ENCODE assay signal across 7 mouse cellular contexts in the genomic region with DNA sequence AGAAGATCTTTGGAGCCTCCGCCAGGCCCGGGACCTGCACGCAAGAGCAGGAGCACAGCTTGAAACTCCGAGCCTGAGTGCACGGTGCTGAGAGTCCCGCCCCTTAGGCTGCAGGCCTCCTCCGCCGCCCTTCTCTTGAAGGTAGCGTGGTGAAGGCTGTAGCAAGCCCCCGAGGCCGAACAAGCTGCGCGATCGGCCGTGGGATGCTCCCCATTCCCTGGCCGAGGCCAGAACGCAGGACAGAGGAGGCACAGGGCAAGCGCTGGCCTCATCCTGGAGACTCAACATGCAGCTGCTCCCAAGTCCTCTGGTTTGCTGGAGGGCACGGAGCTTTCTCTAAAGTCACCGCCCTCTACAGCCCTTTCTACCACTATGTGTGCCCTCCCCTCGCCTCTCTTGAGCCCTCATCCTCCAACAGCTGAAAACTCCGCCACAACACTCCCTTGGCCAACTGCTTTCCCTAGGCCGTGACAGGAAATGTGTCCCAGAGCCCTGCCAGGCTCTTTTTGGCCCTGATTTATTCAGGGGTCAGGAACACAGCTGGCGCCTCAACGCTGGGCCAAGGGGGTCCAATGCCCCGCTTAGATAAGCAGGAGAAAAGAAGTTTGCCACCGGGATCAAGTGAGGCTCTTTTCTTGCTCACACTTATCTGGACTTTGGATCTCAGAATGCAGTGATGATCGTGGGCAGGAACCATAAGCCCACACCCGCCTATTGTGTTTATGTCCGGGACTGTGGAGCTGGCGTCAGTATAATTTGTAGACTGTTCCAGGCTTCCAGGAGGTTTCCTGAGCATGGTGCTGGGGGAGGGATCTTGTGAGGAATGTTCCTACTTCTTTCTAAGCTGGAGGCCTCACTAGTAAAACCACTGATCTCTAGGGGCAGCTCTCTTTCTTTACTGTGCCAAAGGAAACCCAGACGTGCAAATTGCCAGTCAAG. TPM values are rescaled to one million over a fixed set of nuclear protein-coding genes. Genes with fewer than 3 reads are reported as not detected.
DNase-seq lines count a peak whose midpoint lies in the region; ATAC-seq and TF ChIP-seq lines count a peak whose summit lies in the region.

Clec14a (minus strand) TSS at position 728 of the 939 bp plus-strand sequence.

- TF ChIP-seq POLR2A in testis, adult 2 months (IDR thresholded peaks at IDR 0.05; ENCODE audit: control insufficient read depth, low read depth, low read length): no peak

- no peaks in the 10 kb centered on the region for H3K9me3 ChIP-seq in forebrain, postnatal 0 days (ENCODE audit: low read length)
- no peaks in the 10 kb centered on the region for H3K9me3 ChIP-seq in hindbrain, embryonic 10.5 days
- H3K9me3 ChIP-seq in limb, embryonic 11.5 days (ENCODE audit: control insufficient read depth, low read length): no peaks in the 10 kb centered on the region
- no peaks in the 10 kb centered on the region for H3K9me3 ChIP-seq in midbrain, embryonic 11.5 days (ENCODE audit: control insufficient read depth, low read length)

- H3K27ac ChIP-seq in forebrain, postnatal 0 days (ENCODE audit: low read depth, low read length): peak within 1 kb of the TSS; percentile 31; the same call in 1 of the 2 replicates
- peak within 1 kb of the TSS; percentile 86 for H3K27ac ChIP-seq in hindbrain, embryonic 10.5 days
- H3K27ac ChIP-seq in limb, embryonic 11.5 days (replicated peaks; ENCODE audit: low read depth, low read length): peak within 1 kb of the TSS; percentile 82
- no peak within 1 kb of the TSS; the same call in 1 of the 2 replicates for H3K27ac ChIP-seq in midbrain, embryonic 11.5 days (ENCODE audit: low read depth, low read length)
- no peak within 1 kb of the TSS for H3K27ac ChIP-seq in testis, adult 2 months (ENCODE audit: control insufficient read depth, insufficient read depth, low read depth, low read length)

- H3K4me1 ChIP-seq in forebrain, postnatal 0 days (ENCODE audit: insufficient read depth): peaks cover 9% of the 10 kb centered on the region; the same call in 1 of the 2 replicates
- peaks cover 16% of the 10 kb centered on the region for H3K4me1 ChIP-seq in hindbrain, embryonic 10.5 days (replicated peaks)
- peaks cover 6% of the 10 kb centered on the region; the same call in 1 of the 2 replicates for H3K4me1 ChIP-seq in limb, embryonic 11.5 days (ENCODE audit: control insufficient read depth, insufficient read depth, low read length)
- peaks cover 7% of the 10 kb centered on the region for H3K4me1 ChIP-seq in midbrain, embryonic 11.5 days (ENCODE audit: control insufficient read depth, insufficient read depth, low read length)
- H3K4me1 ChIP-seq in testis, adult 2 months (ENCODE audit: control insufficient read depth, insufficient read depth, low read length): peaks cover 2% of the 10 kb centered on the region

- H3K9ac ChIP-seq in forebrain, postnatal 0 days: peak within 1 kb of the TSS; percentile 35
- peak within 1 kb of the TSS; percentile 74 for H3K9ac ChIP-seq in limb, embryonic 11.5 days (ENCODE audit: low read length)
- H3K9ac ChIP-seq in midbrain, embryonic 11.5 days (ENCODE audit: low read length): peak within 1 kb of the TSS; percentile 53

- H3K4me3 ChIP-seq in forebrain, postnatal 0 days (ENCODE audit: low read depth, low read length): peak within 1 kb of the TSS; percentile 36
- peak within 1 kb of the TSS; percentile 58 for H3K4me3 ChIP-seq in hindbrain, embryonic 10.5 days
- H3K4me3 ChIP-seq in limb, embryonic 11.5 days (ENCODE audit: low read depth, low read length): peak within 1 kb of the TSS; percentile 21
- peak within 1 kb of the TSS; percentile 36 for H3K4me3 ChIP-seq in midbrain, embryonic 11.5 days (ENCODE audit: low read depth, low read length)
- H3K4me3 ChIP-seq in testis, adult 2 months (ENCODE audit: control insufficient read depth, low read depth, low read length): peak within 1 kb of the TSS; percentile 8

- ATAC-seq in forebrain, postnatal 0 days: peak; percentile 89
- ATAC-seq in limb, embryonic 11.5 days (ENCODE audit: insufficient number of reproducible peaks, low FRiP score, low TSS enrichment, low read depth): peak; percentile 85
- ATAC-seq in midbrain, embryonic 11.5 days (ENCODE audit: low FRiP score): peak; percentile 87

- H3K36me3 ChIP-seq in forebrain, postnatal 0 days (ENCODE audit: insufficient read depth): no peaks in the 10 kb centered on the region
- H3K36me3 ChIP-seq in hindbrain, embryonic 10.5 days: no peaks in the 10 kb centered on the region
- no peaks in the 10 kb centered on the region for H3K36me3 ChIP-seq in limb, embryonic 11.5 days (ENCODE audit: control insufficient read depth, insufficient read depth, low read length)
- H3K36me3 ChIP-seq in midbrain, embryonic 11.5 days (ENCODE audit: control insufficient read depth, insufficient read depth, low read length): no peaks in the 10 kb centered on the region
- H3K36me3 ChIP-seq in testis, adult 2 months (ENCODE audit: control insufficient read depth, insufficient read depth, low read length): no peaks in the 10 kb centered on the region

- H3K4me2 ChIP-seq in forebrain, postnatal 0 days (ENCODE audit: low read depth): peak within 1 kb of the TSS; percentile 61
- H3K4me2 ChIP-seq in limb, embryonic 11.5 days (ENCODE audit: low read depth, severe bottlenecking): peak within 1 kb of the TSS; percentile 66
- peak within 1 kb of the TSS; percentile 65 for H3K4me2 ChIP-seq in midbrain, embryonic 11.5 days

- WGBS in forebrain, postnatal 0 days: 12% methylated on average over 32 of the region's 32 CpGs
- WGBS in hindbrain, embryonic 10.5 days: 7% methylated on average over 32 of the region's 32 CpGs
- WGBS in limb, embryonic 11.5 days: 2% methylated on average over 32 of the region's 32 CpGs
- WGBS in midbrain, embryonic 11.5 days: 7% methylated on average over 32 of the region's 32 CpGs

- no peaks in the 10 kb centered on the region for H3K27me3 ChIP-seq in forebrain, postnatal 0 days (ENCODE audit: insufficient read depth, low read length)
- peaks cover 13% of the 10 kb centered on the region for H3K27me3 ChIP-seq in hindbrain, embryonic 10.5 days (ENCODE audit: insufficient read depth, poor library complexity, severe bottlenecking)
- no peaks in the 10 kb centered on the region for H3K27me3 ChIP-seq in limb, embryonic 11.5 days (ENCODE audit: control insufficient read depth, insufficient read depth, low read length)
- peaks cover 3% of the 10 kb centered on the region; the same call in 1 of the 2 replicates for H3K27me3 ChIP-seq in midbrain, embryonic 11.5 days (ENCODE audit: control insufficient read depth, insufficient read depth, low read length)
- H3K27me3 ChIP-seq in testis, adult 2 months (ENCODE audit: control insufficient read depth, insufficient read depth, low read length): no peaks in the 10 kb centered on the region

- TF ChIP-seq CTCF in forebrain, postnatal 0 days (IDR thresholded peaks at IDR 0.05; ENCODE audit: low read depth): no peak
- TF ChIP-seq CTCF in testis, adult 2 months (IDR thresholded peaks at IDR 0.05; ENCODE audit: control insufficient read depth, insufficient read depth, insufficient replicate concordance, low read depth, low read length): no peak

- DNase-seq in NIH3T3 (ENCODE audit: low read depth): peak; percentile 2
- peak; percentile 55 for DNase-seq in adrenal gland, postnatal 14 days
- DNase-seq in forebrain, postnatal 0 days: peak; percentile 5
- DNase-seq in hindbrain, embryonic 10.5 days (ENCODE audit: low spot score): peak; percentile 63
- DNase-seq in limb, embryonic 11.5 days (ENCODE audit: low spot score): peak; percentile 78
- DNase-seq in midbrain, embryonic 11.5 days (ENCODE audit: low spot score, missing footprints): peak; percentile 95

RNA-seq across cellular contexts. Expression of gene Clec14a, which starts in this region (rescaled TPM):
- total RNA-seq in adrenal gland, postnatal 14 days (2021): 15.1 and 20.0 TPM in 2 replicates
- total RNA-seq in forebrain, postnatal 0 days (2014; rRNA removed): 6.4 and 6.5 TPM in 2 replicates
- 6.0 and 6.5 TPM in 2 replicates for polyA plus RNA-seq in forebrain, postnatal 0 days (2015; fragmentation: Nextera tagmentation; extraction: Ambion mirVana)
- 5.6 and 5.7 TPM in 2 replicates for polyA plus RNA-seq in hindbrain, embryonic 10.5 days (2016; fragmentation: Nextera tagmentation; extraction: Ambion mirVana)
- polyA plus RNA-seq in limb, embryonic 11.5 days (2014; fragmentation: Nextera tagmentation; extraction: Ambion mirVana): 5.9 and 6.5 TPM in 2 replicates
- 6.8 and 7.9 TPM in 2 replicates for polyA plus RNA-seq in midbrain, embryonic 11.5 days (2014; fragmentation: Nextera tagmentation; extraction: Ambion mirVana)
- 0.27 and 0.28 TPM in 2 replicates for polyA plus RNA-seq in testis, adult 2 months (2012; rRNA removed)

Comparison
In these comparisons a context has a peak if more than half of its experiments do, and no peak if none do; other contexts are left out.
1. DNase-seq: peak in every context shown above with its lines; median percentile 95 in midbrain, embryonic 11.5 days; 78 in limb, embryonic 11.5 days; 63 in hindbrain, embryonic 10.5 days; 55 in adrenal gland, postnatal 14 days; 5 in forebrain, postnatal 0 days; 2 in NIH3T3.
2. H3K27ac ChIP-seq: peak in forebrain, postnatal 0 days (single experiment), hindbrain, embryonic 10.5 days (single experiment) and limb, embryonic 11.5 days (single experiment); none in midbrain, embryonic 11.5 days (single experiment) and testis, adult 2 months (single experiment).
3. H3K4me3 ChIP-seq: peak in every context shown above with its lines; median percentile 58 in hindbrain, embryonic 10.5 days; 36 in forebrain, postnatal 0 days; 36 in midbrain, embryonic 11.5 days; 21 in limb, embryonic 11.5 days; 8 in testis, adult 2 months.
4. Peak in every context shown above with its lines, with median percentiles within 50 percentile points of each other: ATAC-seq, H3K4me2 ChIP-seq and H3K9ac ChIP-seq.